29 mouse cellular contexts compared by ENCODE assay signal in genomic region chr6:52265306-52265912, GRCm38 (mm10). TPM values are rescaled to one million over a fixed set of nuclear protein-coding genes. Genes with fewer than 3 reads are reported as not detected.
DNase-seq lines count a peak whose midpoint lies in the region; ATAC-seq and TF ChIP-seq lines count a peak whose summit lies in the region.
"Had no signal": no experiment of that assay in that cellular context is flagged by ENCODE, and none has a peak within 500 bp of the region (broad histone marks: within the 10 kb centered on the region; RNA-seq: fewer than 3 reads in every experiment).

No protein-coding gene starts in this region.

- under 1% methylated on average over 18 of the region's 18 CpGs for WGBS in forebrain, embryonic 11.5 days
- WGBS in forebrain, postnatal 0 days = 2% methylated on average over 18 of the region's 18 CpGs
- 1% methylated on average over 18 of the region's 18 CpGs for WGBS in midbrain, embryonic 11.5 days
- under 1% methylated on average over 18 of the region's 18 CpGs for WGBS in midbrain, embryonic 13.5 days
- 14% methylated on average over 18 of the region's 18 CpGs for WGBS in large intestine, adult 2 months
- under 1% methylated on average over 18 of the region's 18 CpGs for WGBS in neural tube, embryonic 11.5 days

- ATAC-seq in forebrain, embryonic 11.5 days (replicated peaks; ENCODE audit: low FRiP score) = no peak
- no peak for ATAC-seq in forebrain, postnatal 0 days
- ATAC-seq in midbrain, embryonic 11.5 days (ENCODE audit: low FRiP score) = no peak
- no peak for ATAC-seq in midbrain, embryonic 13.5 days
- ATAC-seq in neural tube, embryonic 11.5 days (ENCODE audit: insufficient read depth, low FRiP score, low TSS enrichment) = no peak
- ATAC-seq: forebrain, embryonic 16.5 days; intestine, postnatal 0 days had no signal

- no peak overlapping the region for H3K27ac ChIP-seq in forebrain, embryonic 11.5 days (ENCODE audit: low read depth, low read length)
- H3K27ac ChIP-seq in forebrain, postnatal 0 days (ENCODE audit: low read depth, low read length) = no peak overlapping the region
- no peak overlapping the region for H3K27ac ChIP-seq in midbrain, embryonic 11.5 days (ENCODE audit: low read depth, low read length)
- H3K27ac ChIP-seq in midbrain, embryonic 13.5 days = no peak overlapping the region
- no peak overlapping the region for H3K27ac ChIP-seq in neural tube, embryonic 11.5 days (ENCODE audit: low read depth, low read length)
- H3K27ac ChIP-seq: embryonic facial prominence, embryonic 12.5 days; hindbrain, embryonic 12.5 days; kidney, embryonic 15.5 days; liver, embryonic 13.5 days; stomach, embryonic 15.5 days had no signal

- no peak for TF ChIP-seq CTCF in forebrain, postnatal 0 days (IDR thresholded peaks at IDR 0.05; ENCODE audit: low read depth)

- H3K36me3 ChIP-seq in forebrain, embryonic 11.5 days (ENCODE audit: control insufficient read depth, insufficient read depth, low read length) = no peaks in the 10 kb centered on the region
- no peaks in the 10 kb centered on the region for H3K36me3 ChIP-seq in forebrain, postnatal 0 days (ENCODE audit: insufficient read depth)
- no peaks in the 10 kb centered on the region for H3K36me3 ChIP-seq in midbrain, embryonic 11.5 days (ENCODE audit: control insufficient read depth, insufficient read depth, low read length)
- no peaks in the 10 kb centered on the region for H3K36me3 ChIP-seq in midbrain, embryonic 13.5 days
- no peaks in the 10 kb centered on the region for H3K36me3 ChIP-seq in neural tube, embryonic 11.5 days (ENCODE audit: control insufficient read depth, insufficient read depth, low read length)
- H3K36me3 ChIP-seq: embryonic facial prominence, embryonic 12.5 days; hindbrain, embryonic 12.5 days; kidney, embryonic 15.5 days; liver, embryonic 13.5 days; stomach, embryonic 15.5 days had no signal

- H3K4me3 ChIP-seq in forebrain, embryonic 11.5 days (ENCODE audit: low read depth, low read length) = no peak overlapping the region
- no peak overlapping the region for H3K4me3 ChIP-seq in forebrain, postnatal 0 days (ENCODE audit: low read depth, low read length)
- no peak overlapping the region for H3K4me3 ChIP-seq in midbrain, embryonic 11.5 days (ENCODE audit: low read depth, low read length)
- no peak overlapping the region for H3K4me3 ChIP-seq in midbrain, embryonic 13.5 days (replicated peaks)
- H3K4me3 ChIP-seq in neural tube, embryonic 11.5 days (ENCODE audit: low read depth, low read length) = no peak overlapping the region
- H3K4me3 ChIP-seq: embryonic facial prominence, embryonic 12.5 days; erythroblast, embryonic 14.5 days; hindbrain, embryonic 12.5 days; kidney, embryonic 15.5 days; liver, embryonic 13.5 days; stomach, embryonic 15.5 days had no signal

- peaks cover 96% of the 10 kb centered on the region for H3K27me3 ChIP-seq in forebrain, embryonic 11.5 days (ENCODE audit: control insufficient read depth, insufficient read depth, low read length)
- H3K27me3 ChIP-seq in forebrain, postnatal 0 days (ENCODE audit: insufficient read depth, low read length) = peaks cover 96% of the 10 kb centered on the region
- peaks cover 98% of the 10 kb centered on the region for H3K27me3 ChIP-seq in midbrain, embryonic 11.5 days (ENCODE audit: control insufficient read depth, insufficient read depth, low read length)
- H3K27me3 ChIP-seq in midbrain, embryonic 13.5 days = peaks cover 99% of the 10 kb centered on the region
- peaks cover 97% of the 10 kb centered on the region for H3K27me3 ChIP-seq in neural tube, embryonic 11.5 days (ENCODE audit: control insufficient read depth, insufficient read depth, low read length)

- H3K4me2 ChIP-seq in forebrain, embryonic 11.5 days (ENCODE audit: low read depth, low read length, severe bottlenecking) = no peak overlapping the region
- no peak overlapping the region for H3K4me2 ChIP-seq in forebrain, postnatal 0 days (ENCODE audit: low read depth)
- H3K4me2 ChIP-seq in midbrain, embryonic 11.5 days = no peak overlapping the region
- H3K4me2 ChIP-seq in midbrain, embryonic 13.5 days (replicated peaks) = no peak overlapping the region
- no peak overlapping the region for H3K4me2 ChIP-seq in neural tube, embryonic 11.5 days (ENCODE audit: low read depth)
- H3K4me2 ChIP-seq: embryonic facial prominence, embryonic 12.5 days; hindbrain, embryonic 12.5 days; kidney, embryonic 15.5 days; liver, embryonic 13.5 days; lung, embryonic 14.5 days; stomach, embryonic 15.5 days had no signal

- H3K9ac ChIP-seq in forebrain, embryonic 11.5 days (ENCODE audit: low read length) = no peak overlapping the region
- no peak overlapping the region for H3K9ac ChIP-seq in forebrain, postnatal 0 days
- no peak overlapping the region for H3K9ac ChIP-seq in midbrain, embryonic 11.5 days (ENCODE audit: low read length)
- no peak overlapping the region for H3K9ac ChIP-seq in midbrain, embryonic 13.5 days (replicated peaks)
- H3K9ac ChIP-seq in neural tube, embryonic 11.5 days (ENCODE audit: low read length) = no peak overlapping the region
- H3K9ac ChIP-seq: embryonic facial prominence, embryonic 12.5 days; hindbrain, embryonic 12.5 days; kidney, embryonic 15.5 days; liver, embryonic 13.5 days; lung, embryonic 14.5 days; stomach, embryonic 15.5 days had no signal

- DNase-seq in forebrain, embryonic 11.5 days (ENCODE audit: low spot score) = peak; percentile 53
- no peak for DNase-seq in forebrain, postnatal 0 days
- peak; percentile 95 for DNase-seq in midbrain, embryonic 11.5 days (ENCODE audit: low spot score, missing footprints)
- peak; percentile 21 for DNase-seq in large intestine, adult 2 months (ENCODE audit: low read depth, low spot score)
- DNase-seq in neural tube, embryonic 11.5 days (ENCODE audit: low spot score) = peak; percentile 24
- DNase-seq in gastrocnemius, adult 8-10 months (ENCODE audit: low spot score in 2 of 2) = no peak
- DNase-seq: adrenal gland, postnatal 25 days; cerebellum, adult 11 months; gastrocnemius, postnatal 14 days; liver, embryonic 13.5 days; lung, embryonic 14.5 days; lung, postnatal 36 days; right cerebral cortex, postnatal 14 days; thymus, adult 18-20 months had no signal

- peaks cover 5% of the 10 kb centered on the region; the same call in 1 of the 2 replicates for H3K4me1 ChIP-seq in forebrain, embryonic 11.5 days (replicated peaks; ENCODE audit: control insufficient read depth, insufficient read depth, low read length)
- no peaks in the 10 kb centered on the region for H3K4me1 ChIP-seq in forebrain, postnatal 0 days (ENCODE audit: insufficient read depth)
- H3K4me1 ChIP-seq in midbrain, embryonic 11.5 days (ENCODE audit: control insufficient read depth, insufficient read depth, low read length) = no peaks in the 10 kb centered on the region; the same call in 1 of the 2 replicates
- peaks cover 3% of the 10 kb centered on the region; the same call in 1 of the 2 replicates for H3K4me1 ChIP-seq in midbrain, embryonic 13.5 days (replicated peaks)
- H3K4me1 ChIP-seq in neural tube, embryonic 11.5 days (ENCODE audit: control insufficient read depth, insufficient read depth, low read length) = peaks cover 6% of the 10 kb centered on the region
- H3K4me1 ChIP-seq: embryonic facial prominence, embryonic 12.5 days had no signal

- no peaks in the 10 kb centered on the region for H3K9me3 ChIP-seq in forebrain, embryonic 11.5 days (ENCODE audit: control insufficient read depth, low read length)
- no peaks in the 10 kb centered on the region for H3K9me3 ChIP-seq in forebrain, postnatal 0 days (ENCODE audit: low read length)
- H3K9me3 ChIP-seq in midbrain, embryonic 11.5 days (ENCODE audit: control insufficient read depth, low read length) = no peaks in the 10 kb centered on the region
- H3K9me3 ChIP-seq in midbrain, embryonic 13.5 days = no peaks in the 10 kb centered on the region
- no peaks in the 10 kb centered on the region for H3K9me3 ChIP-seq in neural tube, embryonic 11.5 days (ENCODE audit: control insufficient read depth, low read length)
- H3K9me3 ChIP-seq: embryonic facial prominence, embryonic 12.5 days; hindbrain, embryonic 12.5 days; kidney, embryonic 15.5 days; liver, embryonic 13.5 days; stomach, embryonic 15.5 days had no signal

RNA-seq across cellular contexts. Expression of gene Hoxa13, which starts 4.7 kb away (rescaled TPM):
- not detected in 2 replicates for polyA plus RNA-seq in forebrain, embryonic 11.5 days (2014; fragmentation: Nextera tagmentation; extraction: Ambion mirVana)
- not detected in 2 replicates for total RNA-seq in forebrain, postnatal 0 days (2014; rRNA removed)
- polyA plus RNA-seq in forebrain, postnatal 0 days (2015; fragmentation: Nextera tagmentation; extraction: Ambion mirVana) = not detected in 2 replicates
- not detected in 2 replicates for polyA plus RNA-seq in midbrain, embryonic 11.5 days (2014; fragmentation: Nextera tagmentation; extraction: Ambion mirVana)
- not detected in 2 replicates for polyA plus RNA-seq in midbrain, embryonic 13.5 days (2015; fragmentation: Nextera tagmentation; extraction: Ambion mirVana)
- polyA plus RNA-seq in large intestine, adult 2 months (2012; rRNA removed) = not detected in 2 replicates
- 0.11 and 0.26 TPM in 2 replicates for polyA plus RNA-seq in neural tube, embryonic 11.5 days (2014; fragmentation: Nextera tagmentation; extraction: Ambion mirVana)
- total RNA-seq in gastrocnemius, adult 8-10 months (2022) = 1 to 10 TPM; 4.1 to 5.2 (median 4.9) TPM
- total RNA-seq: adrenal gland, postnatal 25 days; heart, adult 8-10 months; layer of hippocampus, postnatal 14 days; left cerebral cortex, postnatal 10 days; megakaryocyte-erythroid progenitor cell, adult 5-6 weeks; neutrophil, adult 5-6 weeks had no signal
- polyA plus RNA-seq: embryonic facial prominence, embryonic 12.5 days; erythroblast, embryonic 14.5 days; forebrain, embryonic 16.5 days; heart, postnatal 0 days; hindbrain, embryonic 12.5 days; intestine, postnatal 0 days; liver, embryonic 13.5 days; lung, embryonic 14.5 days; spleen, adult 2 months; stomach, embryonic 15.5 days had no signal

RNA-seq across cellular contexts. Expression of gene Hoxa11, which starts 19.8 kb away (rescaled TPM):
- polyA plus RNA-seq in forebrain, embryonic 11.5 days (2014; fragmentation: Nextera tagmentation; extraction: Ambion mirVana) = not detected in 2 replicates
- not detected in 2 replicates for total RNA-seq in forebrain, postnatal 0 days (2014; rRNA removed)
- polyA plus RNA-seq in forebrain, postnatal 0 days (2015; fragmentation: Nextera tagmentation; extraction: Ambion mirVana) = not detected in 2 replicates
- polyA plus RNA-seq in midbrain, embryonic 11.5 days (2014; fragmentation: Nextera tagmentation; extraction: Ambion mirVana) = not detected in 2 replicates
- not detected in 2 replicates for polyA plus RNA-seq in midbrain, embryonic 13.5 days (2015; fragmentation: Nextera tagmentation; extraction: Ambion mirVana)
- polyA plus RNA-seq in large intestine, adult 2 months (2012; rRNA removed) = not detected in 2 replicates
- polyA plus RNA-seq in neural tube, embryonic 11.5 days (2014; fragmentation: Nextera tagmentation; extraction: Ambion mirVana) = 6.0 and 6.7 TPM in 2 replicates
- 1 to 10 TPM; 2.0 to 3.0 (median 2.9) TPM for total RNA-seq in gastrocnemius, adult 8-10 months (2022)
- total RNA-seq: adrenal gland, postnatal 25 days; heart, adult 8-10 months; layer of hippocampus, postnatal 14 days; left cerebral cortex, postnatal 10 days; megakaryocyte-erythroid progenitor cell, adult 5-6 weeks; neutrophil, adult 5-6 weeks had no signal
- polyA plus RNA-seq: erythroblast, embryonic 14.5 days; forebrain, embryonic 16.5 days; heart, postnatal 0 days; hindbrain, embryonic 12.5 days; liver, embryonic 13.5 days; lung, embryonic 14.5 days; spleen, adult 2 months had no signal

RNA-seq across cellular contexts. Expression of gene Hoxa10, which starts 24.8 kb away (rescaled TPM):
- polyA plus RNA-seq in forebrain, embryonic 11.5 days (2014; fragmentation: Nextera tagmentation; extraction: Ambion mirVana) = not detected in 2 replicates
- total RNA-seq in forebrain, postnatal 0 days (2014; rRNA removed) = not detected in 2 replicates
- polyA plus RNA-seq in forebrain, postnatal 0 days (2015; fragmentation: Nextera tagmentation; extraction: Ambion mirVana) = not detected in 2 replicates
- not detected in 2 replicates for polyA plus RNA-seq in midbrain, embryonic 11.5 days (2014; fragmentation: Nextera tagmentation; extraction: Ambion mirVana)
- 0.30 TPM in 1 of 2 replicates, not detected in the other for polyA plus RNA-seq in midbrain, embryonic 13.5 days (2015; fragmentation: Nextera tagmentation; extraction: Ambion mirVana)
- 0.04 and 0.07 TPM in 2 replicates for polyA plus RNA-seq in large intestine, adult 2 months (2012; rRNA removed)
- polyA plus RNA-seq in neural tube, embryonic 11.5 days (2014; fragmentation: Nextera tagmentation; extraction: Ambion mirVana) = 70.6 and 72.8 TPM in 2 replicates
- 10 to 100 TPM; 14.5 to 15.2 (median 14.8) TPM for total RNA-seq in gastrocnemius, adult 8-10 months (2022)
- total RNA-seq: adrenal gland, postnatal 25 days; heart, adult 8-10 months; layer of hippocampus, postnatal 14 days; left cerebral cortex, postnatal 10 days; megakaryocyte-erythroid progenitor cell, adult 5-6 weeks; neutrophil, adult 5-6 weeks had no signal
- polyA plus RNA-seq: erythroblast, embryonic 14.5 days; forebrain, embryonic 16.5 days; heart, postnatal 0 days; hindbrain, embryonic 12.5 days; lung, embryonic 14.5 days; spleen, adult 2 months had no signal

RNA-seq across cellular contexts. Expression of gene Hoxa9, which starts 34.5 kb away (rescaled TPM):
- not detected in 2 replicates for polyA plus RNA-seq in forebrain, embryonic 11.5 days (2014; fragmentation: Nextera tagmentation; extraction: Ambion mirVana)
- total RNA-seq in forebrain, postnatal 0 days (2014; rRNA removed) = not detected in 2 replicates
- polyA plus RNA-seq in forebrain, postnatal 0 days (2015; fragmentation: Nextera tagmentation; extraction: Ambion mirVana) = not detected in 2 replicates
- not detected in 2 replicates for polyA plus RNA-seq in midbrain, embryonic 11.5 days (2014; fragmentation: Nextera tagmentation; extraction: Ambion mirVana)
- polyA plus RNA-seq in midbrain, embryonic 13.5 days (2015; fragmentation: Nextera tagmentation; extraction: Ambion mirVana) = not detected in 2 replicates
- 0.10 TPM in 1 of 2 replicates, not detected in the other for polyA plus RNA-seq in large intestine, adult 2 months (2012; rRNA removed)
- polyA plus RNA-seq in neural tube, embryonic 11.5 days (2014; fragmentation: Nextera tagmentation; extraction: Ambion mirVana) = 98.8 and 105 TPM in 2 replicates
- total RNA-seq in gastrocnemius, adult 8-10 months (2022) = 1 to 10 TPM; 5.2 to 8.3 (median 7.5) TPM
- total RNA-seq: heart, adult 8-10 months; layer of hippocampus, postnatal 14 days; left cerebral cortex, postnatal 10 days; neutrophil, adult 5-6 weeks had no signal
- polyA plus RNA-seq: embryonic facial prominence, embryonic 12.5 days; erythroblast, embryonic 14.5 days; forebrain, embryonic 16.5 days; heart, postnatal 0 days; lung, embryonic 14.5 days had no signal

RNA-seq across cellular contexts. Expression of gene Hoxa7, which starts 43.8 kb away (rescaled TPM):
- polyA plus RNA-seq in forebrain, embryonic 11.5 days (2014; fragmentation: Nextera tagmentation; extraction: Ambion mirVana) = not detected in 2 replicates
- total RNA-seq in forebrain, postnatal 0 days (2014; rRNA removed) = not detected in 2 replicates
- not detected in 2 replicates for polyA plus RNA-seq in forebrain, postnatal 0 days (2015; fragmentation: Nextera tagmentation; extraction: Ambion mirVana)
- polyA plus RNA-seq in midbrain, embryonic 11.5 days (2014; fragmentation: Nextera tagmentation; extraction: Ambion mirVana) = 0.14 TPM in 1 of 2 replicates, not detected in the other
- polyA plus RNA-seq in midbrain, embryonic 13.5 days (2015; fragmentation: Nextera tagmentation; extraction: Ambion mirVana) = not detected in 2 replicates
- polyA plus RNA-seq in large intestine, adult 2 months (2012; rRNA removed) = 3.2 and 3.8 TPM in 2 replicates
- polyA plus RNA-seq in neural tube, embryonic 11.5 days (2014; fragmentation: Nextera tagmentation; extraction: Ambion mirVana) = 61.2 and 71.3 TPM in 2 replicates
- total RNA-seq in gastrocnemius, adult 8-10 months (2022) = 1 to 10 TPM; 4.7 to 5.9 (median 5.4) TPM
- total RNA-seq: left cerebral cortex, postnatal 10 days; neutrophil, adult 5-6 weeks had no signal
- polyA plus RNA-seq: forebrain, embryonic 16.5 days had no signal

Comparison
In these comparisons a context has a peak if more than half of its experiments do, and no peak if none do; other contexts are left out.
1. DNase-seq: peak in forebrain, embryonic 11.5 days (single experiment), midbrain, embryonic 11.5 days (single experiment), large intestine, adult 2 months (single experiment) and neural tube, embryonic 11.5 days (single experiment); none in forebrain, postnatal 0 days (single experiment) and gastrocnemius, adult 8-10 months (0 of 2).
2. RNA of gene Hoxa10, which starts 24.8 kb away (polyA plus RNA-seq): 70.6 to 72.8 TPM in neural tube, embryonic 11.5 days; 0.04 to 0.07 TPM in large intestine, adult 2 months, not detected in forebrain, embryonic 11.5 days, not detected in forebrain, postnatal 0 days, not detected in midbrain, embryonic 11.5 days and 0.30 TPM in midbrain, embryonic 13.5 days; every median in the first group is over 10 times any median in the second.